Mouse (Mus musculus) gonadal fat pad, adult 2 months (tissue): Measurements from ENCODE around the gene Atf2. TPM values are rescaled to one million over a fixed set of nuclear protein-coding genes. Genes with fewer than 3 reads are reported as not detected.
"Not testable (repeated sequence)": the region's sequence is repeated elsewhere in the genome, so short reads cannot be mapped to it uniquely, and the experiment has no call there.

Source experiments
- DNase-seq: peaks from one replicate; pipeline ENCODE4 v3.0.0-alpha.2; 2012; ENCODE audit warnings: low read depth
- polyA plus RNA-seq: library from polyadenylated mRNA; depleted of rRNA; stranded (reverse); fragments of >200 nt; gene quantifications from 2 replicates; pipeline ENCODE4 v1.2.3, GENCODE M21; 2012; rRNA removed

Gene Atf2
- 12.1 and 14.9 TPM in 2 replicates for polyA plus RNA-seq

- DNase-seq = peak; percentile 90
Observed at GRCm38 (mm10) chr2:73892464-73893296, at the start of gene Atf2. Atf2 (minus strand) TSS chr2:73892639.

GRCm38 (mm10) chr2:73941281-73941680, 48.8 kb upstream of the Atf2 start:
- no peak for DNase-seq

- DNase-seq = no peak
Observed at GRCm38 (mm10) chr2:73940471-73940870, 48.0 kb upstream of the Atf2 start.

- no peak for DNase-seq
Observed at GRCm38 (mm10) chr2:73938896-73939295, 46.5 kb upstream of the Atf2 start.

- DNase-seq = no peak
Observed at GRCm38 (mm10) chr2:73932676-73933313, 40.4 kb upstream of the Atf2 start.

- no peak for DNase-seq
Observed at GRCm38 (mm10) chr2:73927711-73928110, 35.3 kb upstream of the Atf2 start.

- DNase-seq = no peak
Observed at GRCm38 (mm10) chr2:73925539-73925938, 33.1 kb upstream of the Atf2 start.

GRCm38 (mm10) chr2:73925089-73925488, 32.6 kb upstream of the Atf2 start:
- no peak for DNase-seq

- DNase-seq = no peak
Observed at GRCm38 (mm10) chr2:73919642-73920041, 27.2 kb upstream of the Atf2 start.

GRCm38 (mm10) chr2:73912264-73912663, 19.8 kb upstream of the Atf2 start:
- no peak for DNase-seq

GRCm38 (mm10) chr2:73911175-73911700, 18.8 kb upstream of the Atf2 start, which contains the start of gene Atp5g3:
Atp5g3 (minus strand) TSS chr2:73911326.
- peak; percentile 55 for DNase-seq

- DNase-seq = no peak
Observed at GRCm38 (mm10) chr2:73910571-73911174, 18.2 kb upstream of the Atf2 start.

- DNase-seq = no peak
Observed at GRCm38 (mm10) chr2:73909116-73909515, 16.7 kb upstream of the Atf2 start.

- not testable (repeated sequence) for DNase-seq
Observed at GRCm38 (mm10) chr2:73904679-73905078, 12.2 kb upstream of the Atf2 start.

- DNase-seq = no peak
Observed at GRCm38 (mm10) chr2:73903536-73903935, 11.1 kb upstream of the Atf2 start.

GRCm38 (mm10) chr2:73902328-73902727, 9.9 kb upstream of the Atf2 start:
- DNase-seq = not testable (repeated sequence)

GRCm38 (mm10) chr2:73901169-73901568, 8.7 kb upstream of the Atf2 start:
- DNase-seq = no peak

GRCm38 (mm10) chr2:73900364-73900763, 7.9 kb upstream of the Atf2 start:
- no peak for DNase-seq

GRCm38 (mm10) chr2:73896919-73897318, 4.5 kb upstream of the Atf2 start:
- not testable (repeated sequence) for DNase-seq

- no peak for DNase-seq
Observed at GRCm38 (mm10) chr2:73893473-73894270, 1.2 kb upstream of the Atf2 start.

GRCm38 (mm10) chr2:73891701-73892463, 557 bp downstream of the Atf2 start:
- no peak for DNase-seq
